Mouse (Mus musculus): ENCODE results near the gene Olfr464. TPM values are rescaled to one million over a fixed set of nuclear protein-coding genes. Genes with fewer than 3 reads are reported as not detected.
A peak's percentile ranks its signal among the peaks of the same experiment; 100 is the strongest.
"Not testable (repeated sequence)": the region's sequence is repeated elsewhere in the genome, so short reads cannot be mapped to it uniquely, and the experiment has no call there.

Olfr464 gene
- polyA plus RNA-seq, 1 experiment from 2014 or later: not detected

GRCm38 (mm10) chr11:87883493-87883892, 37.3 kb downstream of the Olfr464 start:
- H3K4me2 ChIP-seq (ENCODE audit: low read depth, low read length, severe bottlenecking): no peak overlapping the region
- H3K9me3 ChIP-seq (ENCODE audit: control insufficient read depth, low read length): no peaks in the 10 kb centered on the region
- H3K9ac ChIP-seq (ENCODE audit: low read length): no peak overlapping the region
- 44% methylated on average over 5 of the region's 5 CpGs for WGBS
- ATAC-seq (replicated peaks; ENCODE audit: low FRiP score) (no peak), DNase-seq (ENCODE audit: low spot score) (peak; percentile 39)
- H3K4me1 ChIP-seq (replicated peaks; ENCODE audit: control insufficient read depth, insufficient read depth, low read length): no peaks in the 10 kb centered on the region
- no peak overlapping the region for H3K27ac ChIP-seq (ENCODE audit: low read depth, low read length)
- H3K4me3 ChIP-seq (ENCODE audit: low read depth, low read length): no peak overlapping the region
- no peaks in the 10 kb centered on the region for H3K36me3 ChIP-seq (ENCODE audit: control insufficient read depth, insufficient read depth, low read length)
- no peaks in the 10 kb centered on the region for H3K27me3 ChIP-seq (ENCODE audit: control insufficient read depth, insufficient read depth, low read length)

- Histone ChIP-seq H3K9me3 (ENCODE audit: control insufficient read depth, low read length) (no peaks in the 10 kb centered on the region), H3K36me3 (ENCODE audit: control insufficient read depth, insufficient read depth, low read length) (no peaks in the 10 kb centered on the region), H3K4me3 (ENCODE audit: low read depth, low read length) (no peak overlapping the region), H3K4me1 (replicated peaks; ENCODE audit: control insufficient read depth, insufficient read depth, low read length) (no peaks in the 10 kb centered on the region), H3K9ac (ENCODE audit: low read length) (no peak overlapping the region), H3K27ac (ENCODE audit: low read depth, low read length) (no peak overlapping the region), H3K27me3 (ENCODE audit: control insufficient read depth, insufficient read depth, low read length) (no peaks in the 10 kb centered on the region), H3K4me2 (ENCODE audit: low read depth, low read length, severe bottlenecking) (no peak overlapping the region)
- ATAC-seq (replicated peaks; ENCODE audit: low FRiP score) (no peak), DNase-seq (ENCODE audit: low spot score) (no peak)
- 86% methylated on average over 4 of the region's 4 CpGs for WGBS
Observed at GRCm38 (mm10) chr11:87881714-87882113, 39.1 kb downstream of the Olfr464 start.

- no peaks in the 10 kb centered on the region for H3K9me3 ChIP-seq (ENCODE audit: control insufficient read depth, low read length)
- no peaks in the 10 kb centered on the region for H3K4me1 ChIP-seq (replicated peaks; ENCODE audit: control insufficient read depth, insufficient read depth, low read length)
- DNase-seq (ENCODE audit: low spot score) (no peak), ATAC-seq (replicated peaks; ENCODE audit: low FRiP score) (no peak)
- H3K4me2 ChIP-seq (ENCODE audit: low read depth, low read length, severe bottlenecking): no peak overlapping the region
- 72% methylated on average over 9 of the region's 9 CpGs for WGBS
- no peaks in the 10 kb centered on the region for H3K27me3 ChIP-seq (ENCODE audit: control insufficient read depth, insufficient read depth, low read length)
- no peak overlapping the region for H3K27ac ChIP-seq (ENCODE audit: low read depth, low read length)
- no peak overlapping the region for H3K4me3 ChIP-seq (ENCODE audit: low read depth, low read length)
- H3K36me3 ChIP-seq (ENCODE audit: control insufficient read depth, insufficient read depth, low read length): no peaks in the 10 kb centered on the region
- H3K9ac ChIP-seq (ENCODE audit: low read length): no peak overlapping the region
Observed at GRCm38 (mm10) chr11:87879826-87880225, 40.9 kb downstream of the Olfr464 start.

GRCm38 (mm10) chr11:87875436-87875835, 45.3 kb downstream of the Olfr464 start, which contains the start of gene Epx:
Gene Epx (minus strand): TSS chr11:87875536.
- no peaks in the 10 kb centered on the region for H3K36me3 ChIP-seq (ENCODE audit: control insufficient read depth, insufficient read depth, low read length)
- H3K27me3 ChIP-seq (ENCODE audit: control insufficient read depth, insufficient read depth, low read length): no peaks in the 10 kb centered on the region
- ATAC-seq (replicated peaks; ENCODE audit: low FRiP score) (no peak), DNase-seq (ENCODE audit: low spot score) (no peak)
- H3K9ac ChIP-seq (ENCODE audit: low read length): no peak within 1 kb of the TSS
- H3K4me2 ChIP-seq (ENCODE audit: low read depth, low read length, severe bottlenecking): no peak within 1 kb of the TSS
- 87% methylated on average over 6 of the region's 6 CpGs for WGBS
- H3K4me3 ChIP-seq (ENCODE audit: low read depth, low read length): no peak within 1 kb of the TSS
- H3K4me1 ChIP-seq (replicated peaks; ENCODE audit: control insufficient read depth, insufficient read depth, low read length): no peaks in the 10 kb centered on the region
- no peaks in the 10 kb centered on the region for H3K9me3 ChIP-seq (ENCODE audit: control insufficient read depth, low read length)
- no peak within 1 kb of the TSS for H3K27ac ChIP-seq (ENCODE audit: low read depth, low read length)

- DNase-seq (ENCODE audit: low spot score) (peak; percentile 4), ATAC-seq (replicated peaks; ENCODE audit: low FRiP score) (no peak)
- Histone ChIP-seq H3K9ac (ENCODE audit: low read length) (no peak overlapping the region), H3K4me3 (ENCODE audit: low read depth, low read length) (no peak overlapping the region), H3K27ac (ENCODE audit: low read depth, low read length) (no peak overlapping the region), H3K4me2 (ENCODE audit: low read depth, low read length, severe bottlenecking) (no peak overlapping the region), H3K9me3 (ENCODE audit: control insufficient read depth, low read length) (no peaks in the 10 kb centered on the region), H3K27me3 (ENCODE audit: control insufficient read depth, insufficient read depth, low read length) (no peaks in the 10 kb centered on the region), H3K36me3 (ENCODE audit: control insufficient read depth, insufficient read depth, low read length) (no peaks in the 10 kb centered on the region), H3K4me1 (replicated peaks; ENCODE audit: control insufficient read depth, insufficient read depth, low read length) (no peaks in the 10 kb centered on the region)
- 75% methylated on average over 8 of the region's 8 CpGs for WGBS
Observed at GRCm38 (mm10) chr11:87871766-87872165, 49.0 kb downstream of the Olfr464 start.

- H3K9ac ChIP-seq (ENCODE audit: low read length): no peak overlapping the region
- H3K4me1 ChIP-seq (replicated peaks; ENCODE audit: control insufficient read depth, insufficient read depth, low read length): no peaks in the 10 kb centered on the region
- 80% methylated on average over 2 of the region's 2 CpGs for WGBS
- no peak overlapping the region for H3K4me3 ChIP-seq (ENCODE audit: low read depth, low read length)
- no peak for ATAC-seq (replicated peaks; ENCODE audit: low FRiP score)
- no peaks in the 10 kb centered on the region for H3K36me3 ChIP-seq (ENCODE audit: control insufficient read depth, insufficient read depth, low read length)
- H3K4me2 ChIP-seq (ENCODE audit: low read depth, low read length, severe bottlenecking): no peak overlapping the region
- no peak overlapping the region for H3K27ac ChIP-seq (ENCODE audit: low read depth, low read length)
- DNase-seq (ENCODE audit: low spot score): peak; percentile 20
- no peaks in the 10 kb centered on the region for H3K9me3 ChIP-seq (ENCODE audit: control insufficient read depth, low read length)
- no peaks in the 10 kb centered on the region for H3K27me3 ChIP-seq (ENCODE audit: control insufficient read depth, insufficient read depth, low read length)
Observed at GRCm38 (mm10) chr11:87870096-87870495, 50.7 kb downstream of the Olfr464 start.

- not testable (repeated sequence) for ATAC-seq (replicated peaks; ENCODE audit: low FRiP score)
- WGBS: 92% methylated on average over 1 of the region's 2 CpGs
Observed at GRCm38 (mm10) chr11:87866891-87867290, 53.9 kb downstream of the Olfr464 start.

More at GRCm38 (mm10) chr11:87866891-87867290, 53.9 kb downstream of the Olfr464 start:
- H3K27ac ChIP-seq (ENCODE audit: low read depth, low read length); H3K4me2 ChIP-seq (ENCODE audit: low read depth, low read length, severe bottlenecking); H3K27me3 ChIP-seq (ENCODE audit: control insufficient read depth, insufficient read depth, low read length); H3K4me3 ChIP-seq (ENCODE audit: low read depth, low read length); H3K4me1 ChIP-seq (replicated peaks; ENCODE audit: control insufficient read depth, insufficient read depth, low read length); H3K36me3 ChIP-seq (ENCODE audit: control insufficient read depth, insufficient read depth, low read length); H3K9me3 ChIP-seq (ENCODE audit: control insufficient read depth, low read length); H3K9ac ChIP-seq (ENCODE audit: low read length): not testable (repeated sequence)
- peak; percentile 26 for DNase-seq (ENCODE audit: low spot score)

Other genes starting within 250 kb of the Olfr464 start
- gene Supt4a, start 183.4 kb downstream of the Olfr464 start, polyA plus RNA-seq (2014; fragmentation: Nextera tagmentation; extraction: Ambion mirVana): 132 and 133 TPM in 2 replicates
- 18.8 and 19.9 TPM in 2 replicates for gene Tspoap1, start 160.4 kb downstream of the Olfr464 start, polyA plus RNA-seq (2014; fragmentation: Nextera tagmentation; extraction: Ambion mirVana)
- 3.6 and 3.9 TPM in 2 replicates for gene Mpo, start 127.4 kb downstream of the Olfr464 start, polyA plus RNA-seq (2014; fragmentation: Nextera tagmentation; extraction: Ambion mirVana)
- 0.28 and 1.0 TPM in 2 replicates for gene Lpo, start 92.7 kb downstream of the Olfr464 start, polyA plus RNA-seq (2014; fragmentation: Nextera tagmentation; extraction: Ambion mirVana)
- 15.6 and 17.2 TPM in 2 replicates for gene Mks1, start 67.8 kb downstream of the Olfr464 start, polyA plus RNA-seq (2014; fragmentation: Nextera tagmentation; extraction: Ambion mirVana)
- gene Epx, start 45.4 kb downstream of the Olfr464 start, polyA plus RNA-seq (2014; fragmentation: Nextera tagmentation; extraction: Ambion mirVana): 0.07 TPM in 1 of 2 replicates, not detected in the other
- gene Olfr462, start 28.7 kb downstream of the Olfr464 start, polyA plus RNA-seq (2014; fragmentation: Nextera tagmentation; extraction: Ambion mirVana): not detected in 2 replicates
- gene Olfr463, start 23.6 kb downstream of the Olfr464 start, polyA plus RNA-seq (2014; fragmentation: Nextera tagmentation; extraction: Ambion mirVana): not detected in 2 replicates
- gene Dynll2, start 66.6 kb upstream of the Olfr464 start, polyA plus RNA-seq (2014; fragmentation: Nextera tagmentation; extraction: Ambion mirVana): 19.1 and 21.3 TPM in 2 replicates
- 559 and 563 TPM in 2 replicates for gene Srsf1, start 126.4 kb upstream of the Olfr464 start, polyA plus RNA-seq (2014; fragmentation: Nextera tagmentation; extraction: Ambion mirVana)
- gene Vezf1, start 147.3 kb upstream of the Olfr464 start, polyA plus RNA-seq (2014; fragmentation: Nextera tagmentation; extraction: Ambion mirVana): 84.8 and 87.7 TPM in 2 replicates
- gene Cuedc1, start 177.1 kb upstream of the Olfr464 start, polyA plus RNA-seq (2014; fragmentation: Nextera tagmentation; extraction: Ambion mirVana): 26.2 and 29.0 TPM in 2 replicates

Data from forebrain, embryonic 11.5 days (tissue).